Mouse (Mus musculus) hindbrain, embryonic 15.5 days (tissue): ENCODE measurements at regions not wholly inside any gene's neighbourhood (a gene's known extent, or its start where the extent isn't known, plus 50 kb on each side); places are given as distances from the start of the nearest gene placed in this dataset.
A peak's percentile ranks its signal among the peaks of the same experiment; 100 is the strongest.

Source experiments
- ATAC-seq: fragments of 200-750 bp; cut with Nextera tagmentation; 2 replicates; pipeline ENCODE4 v1.8.0; 2017; ENCODE audit warnings: low read depth, moderate number of reproducible peaks, moderate TSS enrichment; ENCODE audit not compliant: low FRiP score
- H3K27ac ChIP-seq: fragments of 300-500 bp; sonication (generic); replicated peaks from 2 replicates; pipeline ENCODE4 v1.5.1; 2015; ENCODE audit warnings: mild to moderate bottlenecking, inconsistent platforms
- H3K27me3 ChIP-seq: fragments of 300-500 bp; sonication (generic); 2 replicates; pipeline ENCODE4 v1.6.1; 2015; ENCODE audit warnings: control low read depth, inconsistent platforms
- H3K36me3 ChIP-seq: fragments of 300-500 bp; sonication (generic); 2 replicates; pipeline ENCODE4 v1.6.1; 2015; ENCODE audit warnings: control low read depth, inconsistent platforms
- H3K4me1 ChIP-seq: fragments of 300-500 bp; sonication (generic); replicated peaks from 2 replicates; pipeline ENCODE4 v1.6.1; 2015; ENCODE audit warnings: control low read depth, inconsistent platforms
- H3K4me2 ChIP-seq: fragments of 300-500 bp; sonication (generic); 2 replicates; pipeline ENCODE4 v1.6.1; 2015; ENCODE audit warnings: moderate library complexity, mild to moderate bottlenecking, inconsistent platforms
- H3K4me3 ChIP-seq: fragments of 300-500 bp; sonication (generic); 2 replicates; pipeline ENCODE4 v1.5.1; 2015; ENCODE audit warnings: mild to moderate bottlenecking, inconsistent platforms
- H3K9ac ChIP-seq: fragments of 300-500 bp; sonication (generic); 2 replicates; pipeline ENCODE4 v1.6.1; 2015; ENCODE audit warnings: inconsistent platforms
- H3K9me3 ChIP-seq: fragments of 300-500 bp; sonication (generic); 2 replicates; pipeline ENCODE4 v1.6.1; 2016; ENCODE audit warnings: control low read depth, inconsistent platforms
- WGBS: fragments of 180-500 bp; shearing (Covaris S2); methylation state at CpG from one replicate; pipeline ENCODE4 v1.1.7; 2015; 5-methylcytosine and 5-hydroxymethylcytosine counted together

GRCm38 (mm10) chr1:105067902-105068301 is 288.6 kb downstream of the Rnf152 start:
- no peaks in the 10 kb centered on the region for H3K4me1 ChIP-seq
- 59% methylated on average over 4 of the region's 4 CpGs for WGBS
- no peak overlapping the region for H3K27ac ChIP-seq
- H3K27me3 ChIP-seq: no peaks in the 10 kb centered on the region
- H3K4me2 ChIP-seq: no peak overlapping the region
- H3K9me3 ChIP-seq: no peaks in the 10 kb centered on the region
- no peak for ATAC-seq
- no peaks in the 10 kb centered on the region for H3K36me3 ChIP-seq
- no peak overlapping the region for H3K4me3 ChIP-seq
- no peak overlapping the region for H3K9ac ChIP-seq

DNA sequence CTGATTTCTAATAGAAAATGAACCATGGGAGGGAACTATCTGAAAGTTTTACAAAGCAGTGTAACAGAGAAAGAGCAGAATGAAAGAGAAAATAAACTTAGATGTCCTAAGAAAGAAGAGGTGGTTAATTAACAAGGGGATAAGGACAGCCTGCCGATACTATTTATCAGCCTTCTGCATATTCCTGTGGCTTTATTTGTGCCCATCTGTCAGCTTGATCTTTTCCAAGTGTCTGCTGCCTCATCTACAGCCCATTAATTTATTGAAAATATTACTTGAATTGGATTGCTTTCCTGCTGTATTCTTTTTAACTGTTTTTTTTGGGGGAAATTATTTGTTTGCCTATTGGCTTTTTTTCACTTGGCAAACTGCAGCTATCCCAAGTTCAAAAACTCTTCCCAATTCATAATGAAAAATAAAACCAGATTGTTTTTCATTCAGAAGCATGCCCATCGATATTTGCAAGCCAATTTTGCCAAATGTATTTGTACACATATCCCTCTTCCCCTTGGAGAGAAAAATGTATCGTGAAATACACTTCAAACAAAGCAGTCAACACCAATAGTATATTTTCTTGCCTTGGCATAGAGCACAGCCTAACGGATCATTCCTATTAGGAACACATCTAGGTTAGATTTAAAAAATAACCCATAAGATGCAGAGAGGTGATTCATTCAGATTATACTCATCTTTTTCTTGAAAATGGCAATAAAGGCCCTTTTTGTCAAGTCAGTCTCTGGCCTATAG is 289.3 kb downstream of the Rnf152 start:
- H3K9me3 ChIP-seq: no peaks in the 10 kb centered on the region
- WGBS: 80% methylated on average over 4 of the region's 4 CpGs

DNA sequence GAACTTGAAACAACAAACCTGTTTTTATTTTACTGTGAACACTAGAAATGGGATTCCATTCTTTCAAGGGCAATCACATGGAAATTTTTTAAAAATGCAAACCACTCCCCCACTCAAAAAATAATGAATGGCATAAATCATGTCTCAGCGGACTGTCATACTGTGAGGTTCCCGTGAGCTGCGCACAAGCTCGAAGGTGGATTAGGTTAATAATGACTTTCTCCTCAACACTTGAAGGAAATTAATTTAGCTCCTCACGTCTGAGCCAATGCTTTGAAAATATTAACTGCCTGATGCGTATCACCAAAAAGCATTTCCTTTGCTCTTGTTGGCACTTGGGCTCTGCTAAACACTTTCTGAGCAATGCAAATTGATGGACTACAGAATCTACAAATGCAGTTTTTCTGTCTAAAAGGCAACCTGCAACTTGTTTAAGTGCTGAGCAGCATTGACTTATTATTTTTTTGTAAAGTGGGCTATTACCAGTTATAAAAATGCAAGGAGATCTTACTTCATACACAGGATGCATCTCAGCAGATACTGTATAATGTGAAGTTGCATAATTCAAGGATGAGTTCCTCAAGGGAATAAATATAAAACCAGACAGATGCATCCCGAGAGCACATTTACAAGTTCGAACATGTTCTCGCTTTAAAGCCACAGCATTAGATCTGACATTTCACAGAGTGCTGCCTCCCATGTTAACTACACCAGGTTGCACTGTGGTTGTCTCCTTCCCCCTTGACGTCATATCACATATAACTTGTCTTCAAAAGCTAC is 282.4 kb downstream of the Cdh20 start:
- Histone ChIP-seq H3K36me3 (no peaks in the 10 kb centered on the region), H3K9ac (no peak overlapping the region), H3K4me3 (no peak overlapping the region), H3K9me3 (no peaks in the 10 kb centered on the region), H3K27ac (peak overlapping the region; percentile 23; the same call in 1 of the 2 replicates), H3K4me1 (no peaks in the 10 kb centered on the region), H3K27me3 (no peaks in the 10 kb centered on the region), H3K4me2 (0 out of 2 replicates have a peak overlapping the region, but pooled peaks have one; percentile 15)
- 58% methylated on average over 10 of the region's 10 CpGs for WGBS
- ATAC-seq: peak; percentile 75

More for the DNA sequence above, 289.3 kb downstream of the Rnf152 start:
- no peak for ATAC-seq
- Histone ChIP-seq H3K4me1 (no peaks in the 10 kb centered on the region), H3K27ac (no peak overlapping the region), H3K4me3 (no peak overlapping the region), H3K27me3 (no peaks in the 10 kb centered on the region), H3K9ac (no peak overlapping the region), H3K36me3 (no peaks in the 10 kb centered on the region), H3K4me2 (no peak overlapping the region)
